Mouse (Mus musculus) megakaryocyte, embryonic 14.5 days (primary cell): Measurements from ENCODE around the gene Slc25a51. TPM values are rescaled to one million over a fixed set of nuclear protein-coding genes. Genes with fewer than 3 reads are reported as not detected.

Experiments used
- H3K27me3 ChIP-seq: replicated peaks from 2 replicates; pipeline ENCODE3; 2012; ENCODE audit warnings: inconsistent platforms
- H3K36me3 ChIP-seq: replicated peaks from 2 replicates; pipeline ENCODE3; 2012; ENCODE audit warnings: low read length, inconsistent platforms, mixed read lengths
- H3K4me1 ChIP-seq: 2 replicates; pipeline ENCODE4 v1.6.1; 2012; ENCODE audit warnings: inconsistent platforms
- H3K4me3 ChIP-seq: replicated peaks from 2 replicates; pipeline ENCODE3; 2012; ENCODE audit warnings: moderate library complexity, mild to moderate bottlenecking, inconsistent platforms
- H3K9me3 ChIP-seq: 2 replicates; pipeline ENCODE4 v1.6.1; 2012; ENCODE audit warnings: inconsistent platforms
- FLI1 ChIP-seq: IDR thresholded peaks from 2 replicates; pipeline ENCODE4 v1.6.1; 2012; ENCODE audit warnings: low read length, inconsistent platforms, mixed read lengths
- GATA1 ChIP-seq: IDR thresholded peaks from 3 replicates; pipeline ENCODE4 v1.6.1; 2012; ENCODE audit warnings: mixed read lengths, low read length, inconsistent platforms, borderline replicate concordance
- polyA plus RNA-seq: library from polyadenylated mRNA; stranded (reverse); fragments of >175 nt; gene quantifications from 2 replicates; pipeline ENCODE4 v1.2.3, GENCODE M21; 2012; ENCODE audit warnings: low replicate concordance; ENCODE audit not compliant: insufficient read depth

Slc25a51 gene
- polyA plus RNA-seq, 1 experiment, result 8.6 TPM

- no peaks in the 10 kb centered on the region for H3K27me3 ChIP-seq
- peaks cover 70% of the 10 kb centered on the region for H3K36me3 ChIP-seq
- no peak overlapping the region for H3K4me3 ChIP-seq
- TF ChIP-seq GATA1, result no peak
- H3K9me3 ChIP-seq, result no peaks in the 10 kb centered on the region
- no peaks in the 10 kb centered on the region for H3K4me1 ChIP-seq
Measured at GRCm38 (mm10) chr4:45376573-45376972, 32.0 kb downstream of the Slc25a51 start.

- Histone ChIP-seq H3K36me3 (peaks cover 86% of the 10 kb centered on the region), H3K4me1 (no peaks in the 10 kb centered on the region), H3K9me3 (no peaks in the 10 kb centered on the region), H3K27me3 (no peaks in the 10 kb centered on the region), H3K4me3 (no peak overlapping the region)
- TF ChIP-seq FLI1 (no peak), GATA1 (no peak)
Measured at GRCm38 (mm10) chr4:45374879-45375278, 33.7 kb downstream of the Slc25a51 start.

GRCm38 (mm10) chr4:45371261-45371660 is 37.3 kb downstream of the Slc25a51 start:
- Histone ChIP-seq H3K4me1 (no peaks in the 10 kb centered on the region; the same call in 1 of the 2 replicates), H3K4me3 (no peak overlapping the region), H3K36me3 (peaks cover 90% of the 10 kb centered on the region), H3K9me3 (no peaks in the 10 kb centered on the region), H3K27me3 (no peaks in the 10 kb centered on the region)
- TF ChIP-seq GATA1, result no peak
- no peak for TF ChIP-seq FLI1

GRCm38 (mm10) chr4:45356653-45357052 is 51.9 kb downstream of the Slc25a51 start:
- Histone ChIP-seq H3K4me3 (no peak overlapping the region), H3K27me3 (no peaks in the 10 kb centered on the region), H3K9me3 (no peaks in the 10 kb centered on the region), H3K36me3 (peaks cover 79% of the 10 kb centered on the region), H3K4me1 (peaks cover 14% of the 10 kb centered on the region)
- TF ChIP-seq FLI1, result no peak
- no peak for TF ChIP-seq GATA1

Other genes starting within 250 kb of the Slc25a51 start
- gene Frmpd1, start 223.9 kb downstream of the Slc25a51 start, polyA plus RNA-seq, result 0.08 TPM in 1 of 2 replicates, not detected in the other
- 1.1 TPM in 1 of 2 replicates, not detected in the other for gene Trmt10b, start 111.6 kb downstream of the Slc25a51 start, polyA plus RNA-seq
- 17.0 and 22.3 TPM in 2 replicates for gene Dcaf10, start 66.7 kb downstream of the Slc25a51 start, polyA plus RNA-seq
- gene Exosc3, start 66.0 kb downstream of the Slc25a51 start, polyA plus RNA-seq, result 37.8 and 55.4 TPM in 2 replicates
- 20.2 and 27.2 TPM in 2 replicates for gene Shb, start 123.7 kb upstream of the Slc25a51 start, polyA plus RNA-seq